Mouse (Mus musculus) gastrocnemius, postnatal 4 days (tissue): ENCODE data around the gene Pdp2. TPM values are rescaled to one million over a fixed set of nuclear protein-coding genes. Genes with fewer than 3 reads are reported as not detected.

Experiments
- DNase-seq, 2 experiments: peaks; one replicate each; pipeline ENCODE4 v3.0.0; 2021 to 2022; ENCODE audit warnings: low spot score in 2 of 2, mixed read lengths in 2 of 2
- total RNA-seq, 2 experiments: library from RNA; stranded (reverse); gene quantifications; 2 replicates each; pipeline ENCODE4 v1.2.3; 2021

Gene Pdp2
- total RNA-seq, 2 experiments from 2014 or later: 5.9 to 6.9 TPM

DNA sequence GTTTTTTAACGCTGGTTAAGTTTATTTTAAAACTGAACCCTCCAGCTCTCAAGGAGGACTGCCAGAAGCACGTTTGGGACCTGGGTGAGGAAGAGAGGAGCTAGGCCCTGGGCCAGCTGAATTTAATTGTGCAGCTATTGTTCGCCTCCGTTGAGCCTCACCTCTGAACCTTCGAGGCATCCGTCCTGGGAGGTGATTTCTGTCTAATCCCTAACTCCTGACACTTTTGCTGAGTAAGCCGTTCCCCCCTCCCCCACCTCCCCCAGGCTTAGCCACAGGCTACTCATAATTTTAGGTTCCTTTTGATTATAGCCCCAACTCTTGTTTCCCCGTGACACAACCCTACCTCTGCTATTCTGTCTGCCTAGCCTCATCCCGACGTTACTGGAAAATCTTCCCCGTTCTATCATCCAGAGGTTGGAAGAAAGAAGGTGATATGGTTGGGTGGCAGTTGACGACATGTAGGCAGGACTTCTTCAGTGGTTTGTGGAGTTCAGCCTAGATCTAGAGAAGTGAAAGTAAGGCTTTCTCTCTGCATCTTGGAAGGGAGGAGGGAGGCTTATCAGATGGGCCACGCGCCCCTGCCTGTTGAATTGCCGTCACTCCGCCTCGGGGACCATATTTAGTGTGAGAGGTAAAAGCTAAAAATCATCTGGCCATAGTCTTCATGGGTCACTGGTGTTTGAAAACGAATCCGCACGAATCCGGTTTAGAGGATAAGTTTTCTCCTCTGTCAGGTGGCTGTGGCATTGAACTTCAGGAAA, 4.7 kb downstream of the Pdp2 start:
- no peak for DNase-seq

DNA sequence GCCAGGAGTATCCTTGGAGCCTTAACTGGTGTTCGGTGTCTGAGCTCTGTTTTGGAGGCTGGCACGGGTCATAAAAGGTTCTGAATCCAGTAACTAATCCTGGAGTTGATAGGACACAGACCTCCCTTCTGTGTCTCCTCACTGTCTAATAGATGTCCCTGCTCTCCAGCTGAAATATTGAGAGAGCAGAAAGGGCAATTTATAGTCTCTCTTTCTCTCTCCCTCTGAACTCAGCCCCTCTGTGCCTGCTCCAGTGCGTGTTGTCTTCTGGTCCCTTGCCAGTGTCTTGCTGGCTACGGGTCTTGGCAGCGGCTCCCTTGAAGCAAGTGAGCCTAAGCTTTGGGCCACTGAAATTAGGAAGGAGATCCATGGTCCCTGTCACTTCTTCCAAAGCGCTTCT, 6.4 kb downstream of the Pdp2 start:
- DNase-seq: no peak

GRCm38 (mm10) chr8:104598496-104598895, 7.2 kb downstream of the Pdp2 start:
- no peak for DNase-seq

- no peak for DNase-seq
Measured at GRCm38 (mm10) chr8:104601386-104601785, 10.1 kb downstream of the Pdp2 start.

GRCm38 (mm10) chr8:104601941-104602371, 10.7 kb downstream of the Pdp2 start:
- DNase-seq: no peak

GRCm38 (mm10) chr8:104602468-104603244, 11.4 kb downstream of the Pdp2 start:
- DNase-seq: peak; percentile 60 to 83

DNA sequence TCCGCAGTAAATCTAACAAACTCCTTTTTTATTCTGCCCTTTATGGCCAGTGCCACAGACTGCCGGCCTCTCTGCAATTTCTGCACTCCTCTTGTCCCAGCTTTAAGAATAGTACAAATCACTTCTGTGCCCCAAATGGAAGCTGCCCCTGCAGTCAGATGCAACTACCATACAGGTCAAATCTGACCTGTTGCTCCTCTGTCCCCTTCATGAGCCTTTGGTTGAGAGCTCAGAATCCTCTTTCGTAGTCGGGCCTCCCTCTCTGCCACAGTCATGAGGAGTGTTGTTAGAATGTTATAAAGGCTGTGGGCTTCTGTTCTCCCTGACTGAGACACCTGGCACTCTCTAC, 12.0 kb downstream of the Pdp2 start:
- no peak for DNase-seq

DNA sequence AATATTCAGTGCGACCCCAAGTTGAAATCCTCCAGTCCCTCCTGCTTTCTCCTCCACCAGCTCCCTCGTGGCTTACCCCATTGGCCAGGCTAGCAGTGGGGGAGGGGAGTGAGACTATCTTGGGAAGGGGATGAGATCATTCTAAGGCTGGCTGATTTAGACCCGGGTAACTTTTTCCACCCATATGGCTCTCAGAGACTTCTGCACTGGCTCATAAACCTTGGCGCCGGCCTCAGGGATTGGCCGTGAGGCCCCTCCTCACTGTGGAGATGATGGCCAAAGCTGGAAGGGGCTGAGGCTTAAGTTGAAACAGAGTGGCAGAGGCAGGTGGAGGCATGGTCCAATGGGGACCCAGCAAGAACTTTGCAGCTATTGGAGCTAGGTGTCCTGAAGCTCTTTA, 15.1 kb downstream of the Pdp2 start:
- DNase-seq: peak in 1 of 2 experiments; percentile 48

DNA sequence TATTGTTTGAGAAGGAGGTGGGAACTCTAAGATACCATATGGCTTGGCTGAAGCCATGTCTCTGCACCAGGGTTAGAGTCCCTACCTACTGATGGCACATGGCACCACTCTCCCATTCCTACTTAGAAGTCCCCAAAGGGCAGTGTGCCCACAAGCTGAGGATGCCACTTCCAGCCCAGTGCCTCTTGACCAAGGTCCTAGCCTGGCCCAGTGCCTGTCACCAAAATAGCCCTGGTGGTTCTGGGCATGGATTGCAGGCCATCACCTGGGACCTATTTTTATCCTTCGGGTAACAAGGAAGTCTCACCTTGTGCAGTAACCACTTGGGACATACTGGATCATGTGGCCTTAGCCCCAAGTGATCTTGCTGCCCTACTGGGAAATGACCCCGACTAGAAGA, 16.7 kb downstream of the Pdp2 start:
- peak in 1 of 2 experiments; percentile 28 for DNase-seq

- DNase-seq: no peak
Measured at GRCm38 (mm10) chr8:104609222-104609621, 18.0 kb downstream of the Pdp2 start.

GRCm38 (mm10) chr8:104610185-104610766, 19.0 kb downstream of the Pdp2 start:
- peak in 1 of 2 experiments; percentile 29 for DNase-seq

DNA sequence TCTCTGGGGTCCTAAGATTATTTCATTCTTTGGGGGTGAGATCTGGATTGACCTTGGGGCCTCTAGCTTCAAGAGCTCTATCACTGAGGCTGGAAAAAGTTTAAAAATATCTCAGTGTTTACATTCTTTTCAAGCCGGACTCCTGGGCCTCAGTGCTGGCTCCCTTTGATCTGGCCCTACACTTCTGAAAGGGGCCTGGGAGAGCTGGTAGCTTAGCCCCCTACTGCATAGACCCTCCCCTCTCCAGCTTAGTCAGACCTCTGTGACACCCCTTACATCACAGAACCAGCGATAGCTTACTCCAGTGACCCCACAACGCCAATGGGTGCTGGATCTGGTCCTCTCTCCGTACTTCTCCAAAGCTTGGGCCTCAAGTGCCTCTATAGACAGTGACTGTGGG, 20.4 kb downstream of the Pdp2 start:
- no peak for DNase-seq

DNA sequence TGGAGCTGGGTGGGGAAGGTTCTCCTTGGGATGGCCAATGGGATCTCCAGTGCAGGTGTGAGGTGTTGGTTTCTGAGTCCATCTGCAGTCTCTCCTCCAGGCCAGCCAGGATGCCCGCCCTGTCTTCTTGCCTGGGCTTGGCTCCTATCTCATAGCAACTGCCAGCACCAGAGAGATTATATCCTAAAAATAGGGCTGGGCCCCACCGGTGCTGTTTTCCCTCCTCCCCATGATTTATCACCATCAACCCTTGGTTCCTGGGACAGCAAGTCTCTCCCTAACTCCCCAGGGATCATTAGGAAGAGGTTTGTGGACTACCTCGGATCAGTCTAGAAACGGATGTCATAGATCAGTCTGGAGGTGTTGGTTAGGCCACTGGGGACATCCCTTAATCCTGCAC, 21.9 kb downstream of the Pdp2 start:
- no peak for DNase-seq

DNA sequence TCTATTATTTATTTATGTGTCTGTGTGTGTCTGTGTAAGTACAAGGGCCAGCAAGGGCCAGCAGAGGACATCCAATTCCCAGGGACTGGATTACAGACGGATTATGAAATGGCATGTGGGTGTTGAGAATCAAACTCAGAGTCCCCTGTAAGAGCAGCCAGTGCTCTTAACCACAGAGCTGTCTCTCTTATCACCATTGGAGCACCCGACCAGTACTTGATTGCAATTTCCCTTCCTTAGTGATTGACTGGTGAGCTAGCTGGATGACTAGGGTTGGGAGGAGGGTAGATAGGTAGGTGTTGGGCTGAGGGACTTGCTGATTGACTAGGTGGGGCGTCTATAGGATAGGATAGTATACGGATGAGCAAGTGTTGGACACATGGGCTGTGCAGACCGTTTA, 29.5 kb downstream of the Pdp2 start:
- DNase-seq: no peak

DNA sequence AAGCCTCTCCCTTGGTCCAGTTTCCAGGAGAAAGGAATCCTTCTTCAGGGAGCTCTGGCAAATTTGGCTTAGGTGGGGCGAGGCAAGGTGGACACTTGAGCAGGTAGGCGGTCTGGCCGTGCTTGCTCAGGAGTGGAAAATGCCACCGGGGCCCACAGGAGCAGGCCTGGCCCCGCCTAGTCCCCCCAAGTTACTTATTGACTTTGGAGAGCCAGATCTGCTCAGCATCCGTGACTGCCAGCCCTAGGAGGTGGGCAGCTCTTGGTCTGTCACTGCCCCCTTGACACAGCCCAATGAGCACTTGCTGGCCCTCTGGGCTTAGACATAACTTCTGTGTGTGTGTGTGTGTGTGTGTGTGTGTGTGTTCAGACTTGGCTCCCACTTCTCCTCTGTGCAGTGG, 32.9 kb downstream of the Pdp2 start, which contains the start of gene Cdh16:
Gene Cdh16 (minus strand): TSS at position 236 of the 400 bp plus-strand sequence.
- no peak for DNase-seq

DNA sequence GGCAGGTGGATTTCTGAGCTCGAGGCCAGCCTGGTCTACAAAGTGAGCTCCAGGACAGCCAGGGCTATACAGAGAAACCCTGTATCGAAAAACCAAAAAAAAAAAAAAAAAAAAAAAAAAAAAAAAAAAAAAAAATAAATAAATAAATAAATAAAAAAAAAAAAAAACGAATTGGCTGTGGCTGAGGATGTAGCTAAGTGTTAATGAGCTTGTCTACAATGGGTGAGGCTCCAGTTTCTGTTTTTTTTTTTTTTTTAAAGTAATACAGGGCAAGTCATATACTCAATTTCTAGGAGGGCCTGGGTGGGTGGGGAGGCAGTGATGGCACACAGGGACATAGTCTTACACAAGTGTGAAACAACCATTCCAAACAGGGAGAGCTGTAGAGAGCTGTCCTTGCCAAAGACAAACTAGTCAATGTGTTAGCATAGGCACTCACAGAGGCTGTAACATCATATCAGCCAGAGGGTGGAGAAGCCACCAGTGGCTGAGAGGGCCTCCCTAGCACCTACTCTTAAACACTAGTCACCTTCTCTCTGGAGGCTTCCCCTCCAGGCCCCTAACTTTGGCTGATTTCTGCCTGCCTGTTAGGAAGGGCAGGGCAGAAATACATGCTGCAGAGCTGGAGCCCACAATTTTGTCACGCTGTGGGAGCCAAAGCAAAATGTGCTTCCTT, 36.0 kb downstream of the Pdp2 start:
- DNase-seq: no peak

DNA sequence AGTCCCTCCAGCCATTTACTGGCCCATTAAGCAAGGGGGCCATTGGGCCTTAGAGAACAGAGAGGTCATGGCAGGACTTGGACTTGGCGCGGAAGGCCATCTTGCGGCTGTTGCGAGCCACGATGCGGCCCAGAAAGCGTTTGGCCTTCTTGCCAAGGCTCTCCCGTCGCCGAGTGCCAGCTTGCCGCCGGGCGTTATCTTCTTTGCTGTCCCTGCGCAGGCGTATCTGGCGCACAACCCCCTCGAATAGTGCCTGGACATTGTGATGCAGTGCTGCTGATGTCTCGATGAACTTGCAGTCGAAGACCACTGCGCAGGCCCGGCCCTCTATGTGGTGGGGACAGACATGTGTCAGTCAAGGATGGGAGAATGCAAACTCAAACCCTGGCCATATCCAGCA, 37.2 kb downstream of the Pdp2 start:
- peak in 1 of 2 experiments; percentile 12 for DNase-seq

GRCm38 (mm10) chr8:104629306-104630110, 38.3 kb downstream of the Pdp2 start:
- peak; percentile 16 to 38 for DNase-seq

DNA sequence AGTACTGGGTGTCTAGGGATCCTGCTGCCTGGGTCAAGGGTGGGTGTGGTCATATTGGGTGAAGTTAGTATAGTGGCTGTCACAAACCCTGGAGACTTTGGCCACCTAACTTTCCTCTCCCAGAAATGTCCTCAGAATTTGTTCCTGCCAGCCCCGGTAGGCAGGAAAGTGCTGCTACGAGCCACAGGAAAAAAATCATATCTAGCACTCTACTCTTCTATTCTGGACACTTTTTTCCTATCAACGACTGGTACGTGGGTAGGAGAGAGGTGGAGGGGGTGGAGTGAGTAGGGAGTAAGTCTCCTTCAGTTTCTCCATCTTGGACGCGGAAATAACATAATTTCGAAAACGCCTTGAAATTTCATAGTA, 38.8 kb downstream of the Pdp2 start:
- peak in 1 of 2 experiments; percentile 9 for DNase-seq

GRCm38 (mm10) chr8:104630574-104630973, 39.3 kb downstream of the Pdp2 start:
- DNase-seq: peak; percentile 26 to 49
